Mouse (Mus musculus) embryonic fibroblast, embryonic 13.5 days (primary cell): ENCODE measurements around the gene Atp6v0c.

Source experiments
- CTCF ChIP-seq: IDR thresholded peaks from 2 replicates; pipeline ENCODE4 v1.5.1; 2011; ENCODE audit warnings: mild to moderate bottlenecking, control low read depth, low read length, moderate library complexity, borderline replicate concordance; ENCODE audit not compliant: insufficient read depth
- POLR2A ChIP-seq: IDR thresholded peaks from 2 replicates; pipeline ENCODE4 v1.6.1; 2011; ENCODE audit warnings: low read depth, mild to moderate bottlenecking, control low read depth, low read length, moderate library complexity

GRCm38 (mm10) chr17:24191481-24191880 is 22.0 kb upstream of the Atp6v0c start:
- TF ChIP-seq CTCF (no peak), POLR2A (no peak)
